Mouse (Mus musculus): Measurements from ENCODE around the gene Ankrd6. TPM values are rescaled to one million over a fixed set of nuclear protein-coding genes. Genes with fewer than 3 reads are reported as not detected.
A peak's percentile ranks its signal among the peaks of the same experiment; 100 is the strongest.

Gene Ankrd6
- total and polyA plus RNA-seq, 3 experiments, result 1.1 to 1.8 TPM; not detected in 1

DNA sequence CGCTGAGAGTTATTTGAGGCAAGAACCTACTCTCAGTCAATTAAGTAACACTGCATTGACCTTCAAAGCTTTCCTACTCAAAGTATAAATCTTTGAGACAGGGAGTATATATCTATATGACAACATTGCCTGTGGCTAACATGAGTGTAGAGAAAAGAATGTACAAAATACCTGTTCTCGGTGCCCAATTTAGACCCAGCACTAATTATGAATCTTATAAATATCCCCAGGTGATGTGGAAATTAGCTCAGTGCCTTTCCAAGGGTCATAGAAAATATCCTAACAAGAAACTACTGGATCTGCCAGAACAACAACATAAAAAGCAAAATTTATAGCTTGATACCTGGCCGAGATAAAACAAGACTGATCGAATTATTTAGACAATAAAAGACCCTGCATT lies 151.7 kb downstream of the Ankrd6 start:
- TF ChIP-seq TBP (IDR thresholded peaks at IDR 0.05; ENCODE audit: low read depth, low read length) (no peak), ELF1 (IDR thresholded peaks at IDR 0.05; ENCODE audit: low read depth, low read length) (no peak), ZNF384 (IDR thresholded peaks at IDR 0.05; ENCODE audit: low read depth, low read length) (no peak), USF1 (IDR thresholded peaks at IDR 0.05; ENCODE audit: low read depth, low read length) (no peak), MEF2A (IDR thresholded peaks at IDR 0.05; ENCODE audit: extremely low read depth, insufficient replicate concordance, low read depth, low read length, poor library complexity, severe bottlenecking) (no peak), USF2 (IDR thresholded peaks at IDR 0.05; ENCODE audit: borderline replicate concordance in 1 of 2, insufficient read depth in 1 of 2, low read depth in 1 of 2, low read length in 2 of 2) (no peak), NELFE (IDR thresholded peaks at IDR 0.05; ENCODE audit: low read depth, low read length) (no peak), POLR2A (IDR thresholded peaks at IDR 0.05; ENCODE audit: control insufficient read depth in 1 of 2, insufficient read depth in 1 of 2, low read depth in 1 of 2, low read length in 2 of 2, poor library complexity in 1 of 2) (no peak), MXI1 (IDR thresholded peaks at IDR 0.05; ENCODE audit: low read depth, low read length) (no peak), MAX (IDR thresholded peaks at IDR 0.05; ENCODE audit: low read length) (no peak), RAD21 (IDR thresholded peaks at IDR 0.05; ENCODE audit: low read depth, low read length) (no peak), GABPA (IDR thresholded peaks at IDR 0.05; ENCODE audit: low read depth, low read length) (no peak), JUND (IDR thresholded peaks at IDR 0.05; ENCODE audit: low read depth, low read length) (no peak)
- Histone ChIP-seq H3K9me3 (replicated peaks; ENCODE audit: insufficient read depth, low read length) (no peaks in the 10 kb centered on the region), H3K27ac (ENCODE audit: control insufficient read depth, low read depth, low read length) (no peak overlapping the region), H3K4me1 (ENCODE audit: control insufficient read depth in 1 of 2, insufficient read depth in 2 of 2, low read length in 2 of 2) (peaks cover 0 to 5% of the 10 kb centered on the region in 2 experiments; a peak in 2 of 4 replicates), H3K9ac (ENCODE audit: control insufficient read depth, low read depth, low read length, poor library complexity, severe bottlenecking) (peak overlapping the region; percentile 92; the same call in 1 of the 2 replicates), H3K4me3 (ENCODE audit: control insufficient read depth in 1 of 2, insufficient read depth in 1 of 2, low read depth in 2 of 2, low read length in 2 of 2) (peak overlapping the region in 1 of 2 experiments; percentile 69; a peak in 1 of 4 replicates), H3K36me3 (ENCODE audit: control insufficient read depth in 1 of 2, insufficient read depth in 2 of 2, low read length in 2 of 2) (peaks cover 0 to 5% of the 10 kb centered on the region in 2 experiments; a peak in 2 of 4 replicates), H3K27me3 (ENCODE audit: control insufficient read depth in 1 of 2, insufficient read depth in 2 of 2, low read length in 2 of 2) (no peaks in the 10 kb centered on the region), H3K79me2 (ENCODE audit: control insufficient read depth, insufficient read depth, low read length, poor library complexity) (no peaks in the 10 kb centered on the region; the same call in 1 of the 2 replicates)
- no peak for DNase-seq (ENCODE audit: low read depth, low spot score)

- DNase-seq (ENCODE audit: low read depth, low spot score), result no peak
- no peak overlapping the region for H3K4me3 ChIP-seq (ENCODE audit: control insufficient read depth in 1 of 2, insufficient read depth in 1 of 2, low read depth in 2 of 2, low read length in 2 of 2)
- no peaks in the 10 kb centered on the region for H3K27me3 ChIP-seq (ENCODE audit: control insufficient read depth in 1 of 2, insufficient read depth in 2 of 2, low read length in 2 of 2)
- no peak overlapping the region for H3K27ac ChIP-seq (ENCODE audit: control insufficient read depth, low read depth, low read length)
- H3K9me3 ChIP-seq (replicated peaks; ENCODE audit: insufficient read depth, low read length), result no peaks in the 10 kb centered on the region
- no peaks in the 10 kb centered on the region for H3K4me1 ChIP-seq (ENCODE audit: control insufficient read depth in 1 of 2, insufficient read depth in 2 of 2, low read length in 2 of 2)
- no peaks in the 10 kb centered on the region for H3K36me3 ChIP-seq (ENCODE audit: control insufficient read depth in 1 of 2, insufficient read depth in 2 of 2, low read length in 2 of 2)
- 0 out of 2 replicates have a peak, but pooled peaks have one; percentile 21 for TF ChIP-seq MAX (IDR thresholded peaks at IDR 0.05; ENCODE audit: low read length)
- TF ChIP-seq MXI1 (IDR thresholded peaks at IDR 0.05; ENCODE audit: low read depth, low read length), result no peak
- H3K9ac ChIP-seq (ENCODE audit: control insufficient read depth, low read depth, low read length, poor library complexity, severe bottlenecking), result no peak overlapping the region
- no peaks in the 10 kb centered on the region for H3K79me2 ChIP-seq (ENCODE audit: control insufficient read depth, insufficient read depth, low read length, poor library complexity)
Observed at GRCm38 (mm10) chr4:32789020-32789419, 161.6 kb downstream of the Ankrd6 start.

GRCm38 (mm10) chr4:32787110-32787509 lies 163.5 kb downstream of the Ankrd6 start:
- Histone ChIP-seq H3K9me3 (replicated peaks; ENCODE audit: insufficient read depth, low read length) (no peaks in the 10 kb centered on the region), H3K4me1 (ENCODE audit: control insufficient read depth in 1 of 2, insufficient read depth in 2 of 2, low read length in 2 of 2) (no peaks in the 10 kb centered on the region), H3K4me3 (ENCODE audit: control insufficient read depth in 1 of 2, insufficient read depth in 1 of 2, low read depth in 2 of 2, low read length in 2 of 2) (no peak overlapping the region), H3K79me2 (ENCODE audit: control insufficient read depth, insufficient read depth, low read length, poor library complexity) (no peaks in the 10 kb centered on the region), H3K9ac (ENCODE audit: control insufficient read depth, low read depth, low read length, poor library complexity, severe bottlenecking) (no peak overlapping the region), H3K27ac (ENCODE audit: control insufficient read depth, low read depth, low read length) (no peak overlapping the region), H3K27me3 (ENCODE audit: control insufficient read depth in 1 of 2, insufficient read depth in 2 of 2, low read length in 2 of 2) (no peaks in the 10 kb centered on the region), H3K36me3 (ENCODE audit: control insufficient read depth in 1 of 2, insufficient read depth in 2 of 2, low read length in 2 of 2) (no peaks in the 10 kb centered on the region)
- TF ChIP-seq HCFC1 (IDR thresholded peaks at IDR 0.05; ENCODE audit: low read depth, low read length) (no peak), MAZ (IDR thresholded peaks at IDR 0.05; ENCODE audit: low read depth, low read length) (no peak), JUND (IDR thresholded peaks at IDR 0.05; ENCODE audit: low read depth, low read length) (no peak), E2F4 (IDR thresholded peaks at IDR 0.05; ENCODE audit: borderline replicate concordance, low read depth, low read length) (no peak), MYB (IDR thresholded peaks at IDR 0.05; ENCODE audit: low read depth, low read length) (no peak)
- DNase-seq (ENCODE audit: low read depth, low spot score), result no peak
